Mouse (Mus musculus): ENCODE results near the gene Bbof1.

Gene Bbof1

GRCm38 (mm10) chr12:84408819-84409507 lies at the start of gene Bbof1, which contains the start of gene Entpd5:
Gene Bbof1, plus strand, starts transcription at chr12:84409071.
Gene Entpd5, minus strand, starts transcription at chr12:84409029.
- peak; percentile 93 for DNase-seq

- DNase-seq = peak; percentile 93
These were observed 47.0 kb upstream of the Bbof1 start, which contains the start of the genes Coq6 and Fam161b for GRCm38 (mm10) chr12:84361555-84362489. Gene Coq6, plus strand, starts transcription at chr12:84361657. Gene Fam161b, minus strand, starts transcription at chr12:84361833.

- no peak for DNase-seq
These were observed 46.0 kb upstream of the Bbof1 start for GRCm38 (mm10) chr12:84362872-84363271.

- DNase-seq = no peak
These were observed 44.6 kb upstream of the Bbof1 start for GRCm38 (mm10) chr12:84364291-84364690.

- no peak for DNase-seq
These were observed 43.7 kb upstream of the Bbof1 start for GRCm38 (mm10) chr12:84365137-84365536.

- no peak for DNase-seq
These were observed 41.9 kb upstream of the Bbof1 start for GRCm38 (mm10) chr12:84366971-84367370.

- DNase-seq = no peak
These were observed 37.2 kb upstream of the Bbof1 start for GRCm38 (mm10) chr12:84371647-84372046.

- no peak for DNase-seq
These were observed 34.9 kb upstream of the Bbof1 start for GRCm38 (mm10) chr12:84373831-84374481.

GRCm38 (mm10) chr12:84382369-84382768 lies 26.5 kb upstream of the Bbof1 start:
- DNase-seq = no peak

GRCm38 (mm10) chr12:84384644-84385081 lies 24.2 kb upstream of the Bbof1 start:
- peak; percentile 74 for DNase-seq

- DNase-seq = no peak
These were observed 23.5 kb upstream of the Bbof1 start for GRCm38 (mm10) chr12:84385408-84385807.

GRCm38 (mm10) chr12:84388097-84388496 lies 20.8 kb upstream of the Bbof1 start:
- DNase-seq = peak; percentile 55

- no peak for DNase-seq
These were observed 20.0 kb upstream of the Bbof1 start for GRCm38 (mm10) chr12:84388774-84389400.

GRCm38 (mm10) chr12:84390336-84390735 lies 18.5 kb upstream of the Bbof1 start:
- no peak for DNase-seq

- no peak for DNase-seq
These were observed 16.2 kb upstream of the Bbof1 start for GRCm38 (mm10) chr12:84392681-84393080.

GRCm38 (mm10) chr12:84393847-84394246 lies 15.0 kb upstream of the Bbof1 start:
- no peak for DNase-seq

GRCm38 (mm10) chr12:84396947-84397679 lies 11.8 kb upstream of the Bbof1 start:
- DNase-seq = no peak

GRCm38 (mm10) chr12:84397685-84398084 lies 11.2 kb upstream of the Bbof1 start:
- no peak for DNase-seq

GRCm38 (mm10) chr12:84398629-84399028 lies 10.2 kb upstream of the Bbof1 start:
- no peak for DNase-seq

- no peak for DNase-seq
These were observed 9.7 kb upstream of the Bbof1 start for GRCm38 (mm10) chr12:84399135-84399534.

- DNase-seq = peak; percentile 63
These were observed 9.2 kb upstream of the Bbof1 start for GRCm38 (mm10) chr12:84399663-84400062.

GRCm38 (mm10) chr12:84400068-84400467 lies 8.8 kb upstream of the Bbof1 start:
- no peak for DNase-seq

Measured in kidney, adult 18-20 months (tissue).